Mouse (Mus musculus) cerebellum, postnatal 25 days (tissue): ENCODE data around the gene Wdpcp.

Experiments
- DNase-seq, 2 experiments: peaks; one replicate each; pipeline ENCODE4 v3.0.0; 2021; ENCODE audit warnings: mixed read lengths in 2 of 2

Wdpcp gene

DNA sequence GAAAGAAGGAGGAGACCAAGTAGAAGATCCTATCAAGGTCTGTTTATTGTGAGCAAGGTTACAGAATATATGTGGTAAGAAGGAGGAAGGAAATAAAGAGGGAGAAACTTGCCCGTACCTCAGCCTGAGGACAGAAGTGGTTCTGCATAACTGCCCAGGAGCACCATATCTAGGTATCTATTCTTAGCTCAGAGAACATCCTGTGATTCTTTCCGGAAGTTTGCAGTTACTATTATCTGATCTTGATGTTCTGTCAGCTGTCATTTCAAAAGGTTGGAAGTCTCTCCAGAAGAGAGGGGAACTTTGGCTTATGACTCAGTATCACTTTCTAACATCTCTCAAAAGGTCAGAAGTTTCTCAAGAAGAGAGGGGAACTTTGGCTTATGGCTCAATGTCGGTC, 216.8 kb downstream of the Wdpcp start:
- DNase-seq: no peak

GRCm38 (mm10) chr11:21824941-21825340, 252.9 kb downstream of the Wdpcp start:
- DNase-seq: no peak

DNA sequence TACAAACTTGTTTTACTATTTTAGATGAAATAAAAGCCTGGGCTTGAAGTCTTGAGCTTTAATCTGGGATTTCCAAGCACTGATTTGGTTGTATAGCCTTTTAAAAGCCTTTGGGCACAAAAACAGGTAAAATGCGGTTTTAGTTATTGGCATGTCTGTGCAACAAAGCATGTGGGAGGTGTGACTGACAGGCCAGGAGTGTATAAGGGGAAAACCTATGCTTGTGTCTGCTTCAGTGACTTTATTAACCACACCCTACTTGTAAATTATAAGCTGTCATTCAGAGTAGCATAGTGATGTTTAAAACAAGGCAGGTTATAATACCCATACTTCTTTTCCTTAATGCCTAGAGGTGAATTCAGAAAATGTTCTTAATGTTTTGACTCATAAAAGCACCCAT, 254.5 kb downstream of the Wdpcp start:
- no peak for DNase-seq

- DNase-seq: no peak
Observed at GRCm38 (mm10) chr11:21847040-21847439, 275.0 kb downstream of the Wdpcp start.

DNA sequence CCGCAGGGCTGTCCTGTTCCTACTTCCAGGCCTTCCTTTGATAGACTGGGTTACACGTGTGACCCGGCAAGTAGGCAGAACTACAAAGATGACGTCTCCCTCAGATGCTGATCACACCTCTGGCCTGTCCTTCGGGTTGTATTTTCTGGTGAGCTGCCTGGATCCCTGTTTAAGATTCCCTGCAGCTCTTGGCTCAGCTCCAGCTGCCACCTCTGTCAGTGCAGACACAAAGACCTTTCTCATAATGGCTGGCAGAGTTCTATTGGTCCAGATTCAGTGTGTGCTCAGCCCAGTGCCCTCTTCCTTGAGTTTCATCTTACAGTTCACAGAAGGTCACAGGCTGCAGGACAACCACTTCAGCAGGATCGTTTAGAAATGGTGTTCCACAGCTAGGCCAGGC, 292.0 kb downstream of the Wdpcp start:
- peak in 1 of 2 experiments; percentile 11 for DNase-seq

- DNase-seq: no peak
Observed at GRCm38 (mm10) chr11:21864516-21864915, 292.5 kb downstream of the Wdpcp start.

DNA sequence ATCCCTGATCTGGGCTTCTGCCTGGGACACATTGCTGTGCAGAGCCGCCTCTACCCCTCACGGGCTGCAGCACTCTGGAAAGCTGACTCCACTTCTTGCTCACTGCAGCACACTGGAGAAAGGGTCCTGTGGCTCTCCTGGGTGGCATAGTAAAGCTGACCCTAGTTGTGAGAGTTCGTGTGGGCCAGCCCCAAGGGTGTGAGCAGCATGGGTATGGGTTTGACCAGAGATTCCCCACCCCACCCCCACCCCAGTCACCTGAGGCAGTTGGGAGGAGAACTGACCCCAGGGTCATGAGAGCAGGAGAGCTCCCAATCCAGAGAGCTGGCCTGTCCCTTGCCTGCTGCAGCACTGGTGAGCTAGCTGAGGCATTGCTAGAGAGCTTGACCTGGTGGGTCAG, 296.6 kb downstream of the Wdpcp start:
- no peak for DNase-seq

DNA sequence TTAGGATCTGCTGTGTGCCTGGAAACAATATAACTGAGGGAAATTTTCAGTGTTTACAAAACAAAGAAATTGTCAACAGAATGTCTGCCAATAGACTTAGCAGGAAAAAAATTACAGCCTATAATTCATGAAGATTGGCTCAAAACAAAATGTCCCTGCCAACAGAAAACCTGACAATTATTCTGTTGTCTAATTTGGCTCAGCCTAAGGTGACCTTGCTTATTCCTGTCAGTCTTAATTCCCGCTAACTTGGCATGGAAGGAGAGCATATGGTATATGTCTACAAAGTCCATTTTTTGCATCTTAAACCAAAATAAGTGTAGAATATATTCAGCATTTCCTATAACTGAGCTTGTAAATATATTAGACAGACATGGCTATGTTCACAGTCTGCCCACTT, 298.8 kb downstream of the Wdpcp start:
- DNase-seq: no peak

DNA sequence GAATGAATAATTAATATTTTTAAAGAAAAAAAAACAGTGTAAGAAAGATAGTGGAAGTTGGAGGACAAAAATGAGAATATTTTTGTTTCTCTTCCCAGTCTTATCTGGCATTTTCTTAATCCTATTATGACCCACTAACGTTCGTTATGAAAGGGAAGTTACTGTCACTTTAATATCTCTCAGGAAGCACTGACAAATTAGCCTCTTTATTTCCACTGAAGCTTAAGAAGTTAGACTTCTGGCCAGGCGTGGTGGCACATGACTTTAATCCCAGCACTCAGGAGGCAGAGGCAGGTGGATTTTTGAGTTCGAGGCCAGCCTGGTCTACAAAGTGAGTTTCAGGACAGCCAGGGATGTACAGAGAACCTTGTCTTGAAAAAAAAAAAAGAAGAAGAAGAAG, 299.7 kb downstream of the Wdpcp start:
- no peak for DNase-seq

DNA sequence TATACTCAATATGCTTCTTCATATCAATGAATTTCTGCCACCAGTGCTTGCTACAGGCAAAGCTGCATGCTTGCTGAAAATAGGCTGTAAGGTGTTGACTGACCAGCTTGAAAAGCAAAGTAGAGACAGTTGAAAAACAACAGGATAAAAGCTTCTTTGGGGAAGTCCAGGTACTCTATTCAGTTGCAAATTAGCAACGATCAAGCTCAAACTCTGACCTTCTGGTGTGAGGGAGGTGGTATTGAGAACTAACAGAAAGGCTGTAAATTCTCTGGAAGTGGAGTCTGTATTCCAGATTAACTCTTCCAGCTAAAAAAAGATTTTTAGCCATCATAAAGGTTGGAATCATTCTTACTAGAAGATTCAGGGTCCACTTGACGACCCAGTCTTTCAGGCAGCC, 303.0 kb downstream of the Wdpcp start:
- no peak for DNase-seq

- peak; percentile 54 to 69 for DNase-seq
Observed at GRCm38 (mm10) chr11:21894696-21895095, 322.7 kb downstream of the Wdpcp start.

- DNase-seq: peak in 1 of 2 experiments; percentile 3
Observed at GRCm38 (mm10) chr11:21922531-21922930, 350.5 kb downstream of the Wdpcp start.
